Mouse (Mus musculus): Measurements from ENCODE around the gene Acin1.

DNA sequence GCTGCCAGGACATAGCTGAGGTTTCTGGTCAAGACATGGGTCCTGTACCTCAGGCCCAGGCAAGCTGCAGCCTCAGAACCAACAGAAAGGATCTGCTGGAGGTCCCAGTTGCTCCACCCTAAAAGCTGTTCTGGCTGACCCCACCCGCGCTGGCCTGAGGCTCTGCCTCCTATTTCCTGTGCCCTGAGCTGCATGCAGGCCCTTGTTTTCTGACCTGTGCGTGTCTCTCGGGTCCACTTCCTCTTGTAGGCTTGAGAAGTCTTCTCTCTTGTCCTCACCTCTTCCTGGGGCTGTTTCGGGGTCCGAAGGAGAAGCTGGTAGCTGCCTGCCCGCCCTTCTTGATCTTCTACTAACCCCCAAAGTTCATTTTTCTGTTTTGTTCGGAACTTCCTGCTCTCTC, 26.1 kb upstream of the Acin1 start:
- TF ChIP-seq GATA1 (IDR thresholded peaks at IDR 0.05; ENCODE audit: low read length) (no peak), TAL1 (IDR thresholded peaks at IDR 0.05; ENCODE audit: low read length) (no peak)
